Comparison of ENCODE assay signal across 9 mouse cellular contexts in the genomic region with DNA sequence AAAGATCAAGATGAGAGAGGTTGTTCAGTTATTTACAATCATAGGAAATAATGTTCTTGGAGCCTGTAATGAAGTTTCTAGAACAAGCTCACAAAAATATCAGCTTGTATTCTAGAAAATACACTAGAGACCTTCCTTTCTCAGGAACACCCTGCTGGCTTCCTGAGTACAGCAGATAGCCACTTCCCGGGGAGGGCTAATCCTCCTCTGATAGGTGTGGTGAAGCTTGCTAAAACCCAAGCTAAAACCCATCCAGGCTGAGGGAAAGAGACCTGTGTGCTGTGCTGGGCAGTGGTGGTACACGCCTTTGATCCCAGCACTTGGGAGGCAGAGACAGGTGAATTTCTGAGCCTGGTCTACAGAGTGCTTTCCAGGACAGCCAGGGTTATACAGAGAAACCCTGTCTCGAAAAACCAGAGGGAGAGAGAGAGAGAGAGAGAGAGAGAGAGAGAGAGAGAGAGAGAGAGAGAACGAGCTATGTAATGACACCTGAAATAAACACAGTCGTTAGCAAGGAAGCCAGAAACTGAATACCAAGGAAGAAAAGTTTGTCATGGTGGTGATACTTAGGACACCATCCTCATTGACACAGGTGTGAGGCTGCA. TPM values are rescaled to one million over a fixed set of nuclear protein-coding genes. Genes with fewer than 3 reads are reported as not detected.
DNase-seq lines count a peak whose midpoint lies in the region; ATAC-seq lines count a peak whose summit lies in the region.
"Had no signal": no experiment of that assay in that cellular context is flagged by ENCODE, and none has a peak within 500 bp of the region (broad histone marks: within the 10 kb centered on the region; RNA-seq: fewer than 3 reads in every experiment).

No protein-coding gene starts in this region.

- no peak overlapping the region for H3K4me3 ChIP-seq in hindbrain, embryonic 12.5 days
- H3K4me3 ChIP-seq in hindbrain, embryonic 10.5 days = no peak overlapping the region

- H3K27me3 ChIP-seq in hindbrain, embryonic 12.5 days = no peaks in the 10 kb centered on the region
- H3K27me3 ChIP-seq in hindbrain, embryonic 10.5 days (ENCODE audit: insufficient read depth, poor library complexity, severe bottlenecking) = no peaks in the 10 kb centered on the region
- H3K27me3 ChIP-seq: Patski had no signal

- no peak overlapping the region for H3K9ac ChIP-seq in hindbrain, embryonic 12.5 days

- ATAC-seq in hindbrain, embryonic 12.5 days (ENCODE audit: low FRiP score) = no peak

- peaks cover 19% of the 10 kb centered on the region for H3K4me1 ChIP-seq in hindbrain, embryonic 12.5 days
- H3K4me1 ChIP-seq in hindbrain, embryonic 10.5 days (replicated peaks) = peaks cover 13% of the 10 kb centered on the region

- 69% methylated on average over 5 of the region's 5 CpGs for WGBS in hindbrain, embryonic 12.5 days
- 69% methylated on average over 5 of the region's 5 CpGs for WGBS in hindbrain, embryonic 10.5 days

- no peak for DNase-seq in hindbrain, embryonic 10.5 days (ENCODE audit: low spot score)
- DNase-seq in thymus, postnatal 25 days = peak; percentile 40
- no peak for DNase-seq in thymus, postnatal 4 days
- peak; percentile 47 for DNase-seq in induced T-regulatory cell, adult 2 months (ENCODE audit: low read depth)
- no peak for DNase-seq in cerebellum, adult 11-12 months
- no peak for DNase-seq in urinary bladder, adult 2 months (ENCODE audit: low spot score)
- DNase-seq: cerebellum, postnatal 36 days had no signal

- no peaks in the 10 kb centered on the region for H3K36me3 ChIP-seq in hindbrain, embryonic 12.5 days
- no peaks in the 10 kb centered on the region for H3K36me3 ChIP-seq in hindbrain, embryonic 10.5 days

- H3K9me3 ChIP-seq in hindbrain, embryonic 12.5 days (replicated peaks) = no peaks in the 10 kb centered on the region
- H3K9me3 ChIP-seq in hindbrain, embryonic 10.5 days = no peaks in the 10 kb centered on the region

- H3K4me2 ChIP-seq in hindbrain, embryonic 12.5 days (replicated peaks) = no peak overlapping the region

- 0 out of 2 replicates have a peak overlapping the region, but pooled peaks have one; percentile 5 for H3K27ac ChIP-seq in hindbrain, embryonic 12.5 days
- no peak overlapping the region for H3K27ac ChIP-seq in hindbrain, embryonic 10.5 days

RNA-seq across cellular contexts. Expression of gene Pitpnc1, which starts 48.6 kb away (rescaled TPM):
- polyA plus RNA-seq in hindbrain, embryonic 12.5 days (2016; fragmentation: Nextera tagmentation; extraction: Ambion mirVana) = 36.5 and 37.1 TPM in 2 replicates
- polyA plus RNA-seq in hindbrain, embryonic 10.5 days (2016; fragmentation: Nextera tagmentation; extraction: Ambion mirVana) = 21.9 and 22.8 TPM in 2 replicates
- polyA plus RNA-seq in urinary bladder, adult 2 months (2012; rRNA removed) = 9.1 TPM in 2 replicates

RNA-seq across cellular contexts. Expression of gene Psmd12, which starts 57.4 kb away (rescaled TPM):
- 172 and 177 TPM in 2 replicates for polyA plus RNA-seq in hindbrain, embryonic 12.5 days (2016; fragmentation: Nextera tagmentation; extraction: Ambion mirVana)
- polyA plus RNA-seq in hindbrain, embryonic 10.5 days (2016; fragmentation: Nextera tagmentation; extraction: Ambion mirVana) = 188 and 220 TPM in 2 replicates
- 69.8 and 80.2 TPM in 2 replicates for polyA plus RNA-seq in urinary bladder, adult 2 months (2012; rRNA removed)

Comparison
In these comparisons a context has a peak if more than half of its experiments do, and no peak if none do; other contexts are left out.
1. DNase-seq: peak in thymus, postnatal 25 days (single experiment) and induced T-regulatory cell, adult 2 months (single experiment); none in hindbrain, embryonic 10.5 days (single experiment), thymus, postnatal 4 days (single experiment), cerebellum, adult 11-12 months (single experiment) and urinary bladder, adult 2 months (single experiment).